Mouse (Mus musculus) hindbrain, embryonic 15.5 days (tissue): ENCODE data around the gene Plcb4. TPM values are rescaled to one million over a fixed set of nuclear protein-coding genes. Genes with fewer than 3 reads are reported as not detected.
"Not testable (repeated sequence)": the region's sequence is repeated elsewhere in the genome, so short reads cannot be mapped to it uniquely, and the experiment has no call there.

ENCODE experiments used
- ATAC-seq: fragments of 200-750 bp; cut with Nextera tagmentation; 2 replicates; pipeline ENCODE4 v1.8.0; 2017; ENCODE audit warnings: low read depth, moderate number of reproducible peaks, moderate TSS enrichment; ENCODE audit not compliant: low FRiP score
- H3K27ac ChIP-seq: fragments of 300-500 bp; sonication (generic); replicated peaks from 2 replicates; pipeline ENCODE4 v1.5.1; 2015; ENCODE audit warnings: mild to moderate bottlenecking, inconsistent platforms
- H3K27me3 ChIP-seq: fragments of 300-500 bp; sonication (generic); 2 replicates; pipeline ENCODE4 v1.6.1; 2015; ENCODE audit warnings: control low read depth, inconsistent platforms
- H3K36me3 ChIP-seq: fragments of 300-500 bp; sonication (generic); 2 replicates; pipeline ENCODE4 v1.6.1; 2015; ENCODE audit warnings: control low read depth, inconsistent platforms
- H3K4me1 ChIP-seq: fragments of 300-500 bp; sonication (generic); replicated peaks from 2 replicates; pipeline ENCODE4 v1.6.1; 2015; ENCODE audit warnings: control low read depth, inconsistent platforms
- H3K4me2 ChIP-seq: fragments of 300-500 bp; sonication (generic); 2 replicates; pipeline ENCODE4 v1.6.1; 2015; ENCODE audit warnings: moderate library complexity, mild to moderate bottlenecking, inconsistent platforms
- H3K4me3 ChIP-seq: fragments of 300-500 bp; sonication (generic); 2 replicates; pipeline ENCODE4 v1.5.1; 2015; ENCODE audit warnings: mild to moderate bottlenecking, inconsistent platforms
- H3K9ac ChIP-seq: fragments of 300-500 bp; sonication (generic); 2 replicates; pipeline ENCODE4 v1.6.1; 2015; ENCODE audit warnings: inconsistent platforms
- H3K9me3 ChIP-seq: fragments of 300-500 bp; sonication (generic); 2 replicates; pipeline ENCODE4 v1.6.1; 2016; ENCODE audit warnings: control low read depth, inconsistent platforms
- WGBS: fragments of 180-500 bp; shearing (Covaris S2); methylation state at CpG from one replicate; pipeline ENCODE4 v1.1.7; 2015; 5-methylcytosine and 5-hydroxymethylcytosine counted together
- polyA plus RNA-seq: library from polyadenylated mRNA; unstranded; fragments of >200 nt; fragmentation: Nextera tagmentation; extraction: Ambion mirVana; gene quantifications from 2 replicates; pipeline ENCODE4 v1.2.1, GENCODE M21; 2015

Gene Plcb4
- polyA plus RNA-seq, 1 experiment from 2014 or later: 46.1 TPM

GRCm38 (mm10) chr2:135891686-135892085, 232.9 kb downstream of the Plcb4 start:
- H3K4me2 ChIP-seq: no peak overlapping the region
- no peaks in the 10 kb centered on the region for H3K9me3 ChIP-seq
- H3K9ac ChIP-seq: no peak overlapping the region
- H3K27me3 ChIP-seq: no peaks in the 10 kb centered on the region
- ATAC-seq: no peak
- H3K27ac ChIP-seq: no peak overlapping the region
- H3K4me1 ChIP-seq: no peaks in the 10 kb centered on the region
- H3K4me3 ChIP-seq: no peak overlapping the region
- WGBS: 80% methylated on average over 5 of the region's 5 CpGs
- no peaks in the 10 kb centered on the region for H3K36me3 ChIP-seq

DNA sequence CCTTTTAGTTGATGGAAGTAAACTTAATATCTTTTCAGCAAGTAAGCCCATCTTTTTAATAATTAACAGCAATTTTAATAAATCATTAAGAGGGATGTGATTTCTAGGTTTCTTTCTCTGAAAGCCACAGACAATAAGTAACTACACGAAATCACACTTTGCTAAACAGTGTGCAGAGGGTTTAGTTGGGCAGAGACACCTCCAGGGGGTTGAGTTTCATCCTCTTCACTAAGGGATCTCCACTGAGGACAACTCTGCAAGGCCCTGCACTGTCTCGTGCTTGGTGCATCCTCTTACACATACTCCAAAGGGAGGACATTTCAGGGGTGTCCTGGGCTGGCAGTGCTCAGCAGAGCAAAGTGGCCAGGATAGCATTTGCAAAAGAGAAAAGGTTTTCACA, 235.8 kb downstream of the Plcb4 start:
- no peaks in the 10 kb centered on the region for H3K4me1 ChIP-seq
- no peaks in the 10 kb centered on the region for H3K27me3 ChIP-seq
- no peaks in the 10 kb centered on the region for H3K36me3 ChIP-seq
- ATAC-seq: no peak
- 74% methylated on average over 2 of the region's 2 CpGs for WGBS
- no peak overlapping the region for H3K4me3 ChIP-seq
- no peak overlapping the region for H3K4me2 ChIP-seq
- no peaks in the 10 kb centered on the region for H3K9me3 ChIP-seq
- no peak overlapping the region for H3K9ac ChIP-seq
- no peak overlapping the region for H3K27ac ChIP-seq

GRCm38 (mm10) chr2:135898025-135898424, 239.2 kb downstream of the Plcb4 start:
- ATAC-seq: 0 out of 2 replicates have a peak, but pooled peaks have one; percentile 15
- Histone ChIP-seq H3K4me2 (no peak overlapping the region), H3K4me1 (no peaks in the 10 kb centered on the region), H3K4me3 (no peak overlapping the region), H3K27me3 (no peaks in the 10 kb centered on the region), H3K9me3 (no peaks in the 10 kb centered on the region), H3K9ac (no peak overlapping the region), H3K27ac (no peak overlapping the region), H3K36me3 (no peaks in the 10 kb centered on the region)
- 49% methylated on average over 4 of the region's 4 CpGs for WGBS

DNA sequence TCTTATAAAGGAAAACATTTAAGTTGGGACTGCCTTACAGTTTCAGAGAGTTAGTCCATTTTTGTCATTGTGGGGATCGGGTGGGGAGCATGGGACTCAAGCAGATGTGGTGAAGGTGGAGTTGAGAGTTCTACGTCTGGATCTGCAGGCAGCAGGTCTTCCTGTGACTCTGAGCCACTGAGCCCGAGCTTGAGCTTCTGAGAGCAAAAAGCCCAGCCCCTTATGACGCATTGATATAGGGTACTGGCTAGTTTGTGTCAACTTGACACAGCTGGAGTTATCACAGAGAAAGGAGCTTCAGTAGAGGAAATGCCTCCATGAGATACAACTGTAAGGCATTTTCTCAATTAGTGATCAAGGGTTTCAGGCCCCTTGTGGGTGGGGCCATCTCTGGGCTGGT, 241.1 kb downstream of the Plcb4 start:
- WGBS: 92% methylated on average over 4 of the region's 4 CpGs
- H3K36me3 ChIP-seq, ATAC-seq, H3K4me1 ChIP-seq, H3K4me2 ChIP-seq, H3K9me3 ChIP-seq, H3K27me3 ChIP-seq, H3K4me3 ChIP-seq, H3K27ac ChIP-seq, H3K9ac ChIP-seq: not testable (repeated sequence)

GRCm38 (mm10) chr2:135901015-135901414, 242.2 kb downstream of the Plcb4 start:
- Histone ChIP-seq H3K27me3 (no peaks in the 10 kb centered on the region), H3K4me2 (no peak overlapping the region), H3K36me3 (no peaks in the 10 kb centered on the region), H3K4me1 (no peaks in the 10 kb centered on the region), H3K27ac (no peak overlapping the region), H3K9me3 (no peaks in the 10 kb centered on the region), H3K4me3 (no peak overlapping the region), H3K9ac (no peak overlapping the region)
- WGBS: 91% methylated on average over 4 of the region's 4 CpGs
- ATAC-seq: no peak

GRCm38 (mm10) chr2:135904262-135904661, 245.5 kb downstream of the Plcb4 start:
- no peak for ATAC-seq
- Histone ChIP-seq H3K9ac (no peak overlapping the region), H3K4me3 (no peak overlapping the region), H3K27me3 (no peaks in the 10 kb centered on the region), H3K36me3 (no peaks in the 10 kb centered on the region), H3K4me1 (no peaks in the 10 kb centered on the region), H3K27ac (no peak overlapping the region), H3K4me2 (no peak overlapping the region), H3K9me3 (no peaks in the 10 kb centered on the region)
- 64% methylated on average over 4 of the region's 4 CpGs for WGBS

DNA sequence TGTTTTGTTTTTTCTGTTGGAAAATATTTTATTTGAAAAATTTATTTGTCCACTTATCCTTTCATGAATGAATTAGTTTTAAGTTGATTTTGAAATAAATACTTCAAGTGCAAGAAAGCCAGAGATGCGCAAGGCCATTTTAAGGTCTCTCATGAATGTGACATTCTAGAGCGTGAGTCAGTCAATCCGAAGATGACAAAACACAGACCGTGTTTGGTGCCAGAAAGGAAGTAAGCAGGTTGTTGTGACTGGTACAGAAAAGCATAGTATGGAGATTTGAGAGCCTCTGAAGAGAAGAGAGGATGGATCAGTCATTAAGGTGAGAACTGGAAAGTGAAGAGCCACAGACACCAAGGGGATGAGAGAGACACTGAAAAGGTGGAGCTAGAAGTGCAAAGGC, 246.0 kb downstream of the Plcb4 start:
- Histone ChIP-seq H3K9ac (no peak overlapping the region), H3K36me3 (no peaks in the 10 kb centered on the region), H3K4me2 (no peak overlapping the region), H3K27ac (no peak overlapping the region), H3K27me3 (no peaks in the 10 kb centered on the region), H3K4me1 (no peaks in the 10 kb centered on the region), H3K9me3 (no peaks in the 10 kb centered on the region), H3K4me3 (no peak overlapping the region)
- no peak for ATAC-seq
- WGBS: 93% methylated on average over 4 of the region's 4 CpGs

DNA sequence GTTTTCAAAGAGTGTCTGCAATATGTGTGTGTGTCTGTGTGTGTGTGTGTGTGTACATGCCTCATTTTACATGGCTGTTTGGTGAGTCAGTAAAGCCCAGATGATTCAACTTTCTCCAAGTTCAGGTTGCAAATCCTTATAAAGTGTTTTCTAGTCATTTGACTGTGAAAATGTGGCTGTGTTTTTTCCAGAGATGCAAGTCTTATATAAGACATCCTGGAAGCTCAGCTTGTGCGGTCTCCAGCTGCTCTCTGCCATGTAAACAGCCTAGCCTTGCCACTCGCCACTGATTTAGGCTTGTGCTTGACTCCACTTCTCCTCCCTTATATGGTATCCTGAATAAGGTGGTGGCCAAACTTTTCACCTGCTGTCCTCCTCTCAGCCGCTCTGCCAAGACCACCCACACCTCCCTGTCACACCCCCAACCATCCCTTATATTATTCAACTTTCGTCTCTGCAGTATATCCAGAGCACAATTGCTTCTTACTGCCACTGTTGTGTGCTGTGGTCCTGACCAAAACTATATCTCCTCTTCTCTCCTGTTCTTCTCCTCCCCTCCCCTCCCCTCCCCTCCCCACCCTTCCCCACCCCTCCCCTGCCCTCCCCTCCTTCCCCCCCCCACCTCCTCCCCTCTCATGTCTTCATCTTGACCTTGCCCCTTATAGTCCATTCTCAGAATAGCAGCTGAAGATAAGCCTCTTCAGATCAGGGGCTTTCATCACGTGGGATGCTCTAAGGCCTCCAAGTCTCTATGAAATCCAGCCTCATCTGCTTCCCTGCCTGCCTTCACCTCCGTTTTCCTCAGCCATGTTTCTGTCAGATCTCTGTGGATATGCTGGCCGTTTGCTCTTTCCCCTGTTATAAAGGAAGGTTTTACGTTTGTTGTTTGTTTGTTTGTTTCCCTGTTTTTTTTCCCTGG, 255.8 kb downstream of the Plcb4 start:
- Histone ChIP-seq H3K4me3 (no peak overlapping the region), H3K27me3 (no peaks in the 10 kb centered on the region), H3K27ac (no peak overlapping the region), H3K4me2 (no peak overlapping the region), H3K4me1 (no peaks in the 10 kb centered on the region), H3K9me3 (no peaks in the 10 kb centered on the region), H3K36me3 (no peaks in the 10 kb centered on the region), H3K9ac (no peak overlapping the region)
- no peak for ATAC-seq
- WGBS: 80% methylated on average over 8 of the region's 8 CpGs

DNA sequence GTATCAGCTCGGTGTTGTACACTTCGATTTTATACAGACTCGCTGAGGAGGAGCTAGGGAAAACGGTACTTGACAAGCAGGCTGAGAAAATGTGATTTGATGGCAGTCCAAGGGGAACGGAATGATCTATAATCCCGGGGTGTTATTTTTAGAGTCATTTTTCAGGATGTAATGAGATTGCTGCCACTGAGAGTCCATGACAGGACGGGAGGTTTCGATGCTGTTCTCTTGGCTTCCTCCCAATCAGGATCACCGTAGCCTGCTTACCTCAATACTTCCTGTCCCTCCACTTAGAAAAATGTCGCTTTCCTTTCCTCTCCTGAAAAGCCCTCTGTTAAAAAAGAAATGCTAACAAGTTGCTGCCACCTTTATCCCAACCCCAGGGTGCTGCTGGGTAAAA, 257.1 kb downstream of the Plcb4 start:
- H3K27ac ChIP-seq: no peak overlapping the region
- no peaks in the 10 kb centered on the region for H3K36me3 ChIP-seq
- WGBS: 56% methylated on average over 10 of the region's 10 CpGs
- no peak overlapping the region for H3K9ac ChIP-seq
- no peak overlapping the region for H3K4me2 ChIP-seq
- no peak overlapping the region for H3K4me3 ChIP-seq
- ATAC-seq: no peak
- H3K27me3 ChIP-seq: no peaks in the 10 kb centered on the region
- H3K4me1 ChIP-seq: no peaks in the 10 kb centered on the region
- no peaks in the 10 kb centered on the region for H3K9me3 ChIP-seq

DNA sequence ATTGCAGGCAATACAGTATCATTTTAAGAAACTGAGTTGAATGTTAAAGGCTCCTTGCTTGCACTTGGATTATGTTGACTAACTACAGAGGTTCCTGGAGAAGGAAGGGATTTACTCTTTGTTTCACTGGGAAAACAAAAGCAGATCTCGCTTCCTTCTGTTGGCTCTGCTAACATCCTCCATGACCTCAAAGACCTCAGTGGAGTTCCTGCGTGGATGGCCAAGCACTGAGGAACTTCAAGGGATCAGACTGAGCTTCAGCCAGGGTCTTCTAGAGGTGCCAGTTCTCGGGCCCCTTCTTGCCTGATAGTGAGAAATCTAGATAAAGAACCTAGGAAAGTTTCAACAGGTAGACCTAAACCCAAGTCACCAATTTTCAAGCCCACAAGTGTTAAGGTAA, 258.2 kb downstream of the Plcb4 start:
- no peaks in the 10 kb centered on the region for H3K9me3 ChIP-seq
- no peak overlapping the region for H3K27ac ChIP-seq
- H3K36me3 ChIP-seq: no peaks in the 10 kb centered on the region
- no peak overlapping the region for H3K4me3 ChIP-seq
- ATAC-seq: no peak
- H3K4me1 ChIP-seq: no peaks in the 10 kb centered on the region
- WGBS: 68% methylated on average over 3 of the region's 3 CpGs
- no peak overlapping the region for H3K4me2 ChIP-seq
- no peak overlapping the region for H3K9ac ChIP-seq
- H3K27me3 ChIP-seq: no peaks in the 10 kb centered on the region

- Histone ChIP-seq H3K4me2 (no peak overlapping the region), H3K4me3 (no peak overlapping the region), H3K9ac (no peak overlapping the region), H3K9me3 (no peaks in the 10 kb centered on the region), H3K27ac (no peak overlapping the region), H3K4me1 (no peaks in the 10 kb centered on the region), H3K36me3 (no peaks in the 10 kb centered on the region), H3K27me3 (no peaks in the 10 kb centered on the region)
- 63% methylated on average over 5 of the region's 5 CpGs for WGBS
- ATAC-seq: no peak
Measured at GRCm38 (mm10) chr2:135918116-135918515, 259.3 kb downstream of the Plcb4 start.

DNA sequence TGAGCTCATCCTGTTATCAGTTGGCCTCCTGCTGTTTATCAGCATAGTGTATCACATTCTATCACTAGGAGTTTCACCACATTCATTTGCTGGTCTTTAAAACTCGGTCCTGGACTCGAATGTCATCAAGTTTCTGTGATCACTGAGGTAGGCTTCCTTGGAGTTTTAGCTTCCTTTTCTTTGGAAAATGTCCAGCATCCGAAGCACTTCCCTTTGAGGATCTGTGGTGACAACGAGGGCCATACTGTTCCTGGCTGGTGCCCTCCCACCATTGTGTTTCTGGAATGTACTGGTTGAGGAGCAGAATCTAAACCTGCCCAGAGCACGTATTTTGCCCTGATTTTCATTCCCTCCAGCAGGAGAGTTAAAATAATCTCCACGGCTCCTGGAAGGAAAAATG, 260.8 kb downstream of the Plcb4 start:
- no peak for ATAC-seq
- Histone ChIP-seq H3K27ac (no peak overlapping the region), H3K4me1 (no peaks in the 10 kb centered on the region), H3K27me3 (no peaks in the 10 kb centered on the region), H3K36me3 (no peaks in the 10 kb centered on the region), H3K4me3 (no peak overlapping the region), H3K9ac (no peak overlapping the region), H3K4me2 (no peak overlapping the region), H3K9me3 (no peaks in the 10 kb centered on the region)
- 73% methylated on average over 6 of the region's 6 CpGs for WGBS
